Mouse (Mus musculus) intestine, embryonic 14.5 days (tissue): ENCODE results near the gene Pik3r4. TPM values are rescaled to one million over a fixed set of nuclear protein-coding genes. Genes with fewer than 3 reads are reported as not detected.

ENCODE experiments used
- polyA plus RNA-seq: library from polyadenylated mRNA; unstranded; fragments of >200 nt; fragmentation: Nextera tagmentation; extraction: Ambion mirVana; gene quantifications from 2 replicates; pipeline ENCODE4 v1.2.1, GENCODE M21; 2014

Gene Pik3r4
- polyA plus RNA-seq, 1 experiment from 2014 or later: 22.7 TPM

Other genes with a start within 250 kb of the Pik3r4 start
- 12.7 and 15.9 TPM in 2 replicates for gene Aste1, start 247.6 kb upstream of the Pik3r4 start, polyA plus RNA-seq
- 0.08 and 0.16 TPM in 2 replicates for gene Nek11, start 247.5 kb upstream of the Pik3r4 start, polyA plus RNA-seq
- 63.7 and 66.4 TPM in 2 replicates for gene Atp2c1, start 115.7 kb upstream of the Pik3r4 start, polyA plus RNA-seq
- 0.23 and 1.2 TPM in 2 replicates for gene Col6a6, start 185.2 kb downstream of the Pik3r4 start, polyA plus RNA-seq